Mouse (Mus musculus) heart, embryonic 13.5 days (tissue): Measurements from ENCODE around the gene Zfp648. TPM values are rescaled to one million over a fixed set of nuclear protein-coding genes. Genes with fewer than 3 reads are reported as not detected.

ENCODE experiments used
- ATAC-seq: fragments of 200-750 bp; cut with Nextera tagmentation; 2 replicates; pipeline ENCODE4 v1.8.0; 2017; ENCODE audit warnings: moderate TSS enrichment; ENCODE audit not compliant: insufficient number of reproducible peaks, low FRiP score, low TSS enrichment; ENCODE audit errors: extremely low read depth
- H3K27ac ChIP-seq: fragments of 300-500 bp; sonication (generic); replicated peaks from 2 replicates; pipeline ENCODE4 v1.5.1; 2015; ENCODE audit warnings: moderate library complexity, mild to moderate bottlenecking, inconsistent platforms
- H3K27me3 ChIP-seq: fragments of 300-500 bp; sonication (generic); replicated peaks from 2 replicates; pipeline ENCODE4 v1.6.1; 2015; ENCODE audit warnings: mild to moderate bottlenecking, inconsistent platforms
- H3K36me3 ChIP-seq: fragments of 300-500 bp; sonication (generic); 2 replicates; pipeline ENCODE4 v1.6.1; 2015; ENCODE audit warnings: mild to moderate bottlenecking, inconsistent platforms
- H3K4me1 ChIP-seq: fragments of 300-500 bp; sonication (generic); 2 replicates; pipeline ENCODE4 v1.6.1; 2015; ENCODE audit warnings: inconsistent platforms
- H3K4me2 ChIP-seq: fragments of 300-500 bp; sonication (generic); 2 replicates; pipeline ENCODE4 v1.6.1; 2015; ENCODE audit warnings: inconsistent platforms, mild to moderate bottlenecking, moderate library complexity
- H3K4me3 ChIP-seq: fragments of 300-500 bp; sonication (generic); 2 replicates; pipeline ENCODE4 v1.5.1; 2015; ENCODE audit warnings: moderate library complexity, mild to moderate bottlenecking, inconsistent platforms
- H3K9ac ChIP-seq: fragments of 300-500 bp; sonication (generic); 2 replicates; pipeline ENCODE4 v1.6.1; 2015; ENCODE audit warnings: inconsistent platforms, mild to moderate bottlenecking, moderate library complexity
- H3K9me3 ChIP-seq: fragments of 300-500 bp; sonication (generic); 2 replicates; pipeline ENCODE4 v1.6.1; 2016; ENCODE audit warnings: inconsistent platforms
- WGBS: fragments of 180-500 bp; shearing (Covaris S2); methylation state at CpG from one replicate; pipeline ENCODE4 v1.1.7; 2015; ENCODE audit warnings: mixed read lengths; 5-methylcytosine and 5-hydroxymethylcytosine counted together
- polyA plus RNA-seq: library from polyadenylated mRNA; unstranded; fragments of >200 nt; fragmentation: Nextera tagmentation; extraction: Ambion mirVana; gene quantifications from 2 replicates; pipeline ENCODE4 v1.2.1, GENCODE M21; 2015

The Zfp648 gene
- polyA plus RNA-seq, 1 experiment from 2014 or later: 0.12 TPM

DNA sequence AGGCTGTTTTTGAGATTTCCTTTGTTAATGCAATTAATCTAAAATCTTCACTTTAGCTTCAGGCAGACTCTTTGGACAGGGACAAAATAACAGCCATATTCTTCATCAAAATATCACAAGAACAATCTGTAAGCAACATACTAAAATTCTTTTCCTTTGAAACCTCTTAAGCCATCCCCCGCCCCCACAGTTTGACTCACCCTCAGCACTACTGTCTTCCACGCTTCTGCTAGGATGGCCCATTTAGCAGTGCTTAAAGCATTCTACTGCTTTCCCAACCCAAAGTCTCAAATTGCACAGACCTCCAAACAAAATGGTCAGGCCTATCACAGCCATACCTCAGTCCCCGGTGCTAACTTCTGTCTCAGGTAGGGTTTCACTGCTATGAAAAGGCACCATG lies 19.6 kb downstream of the Zfp648 start:
- H3K4me3 ChIP-seq: no peak overlapping the region
- no peaks in the 10 kb centered on the region for H3K4me1 ChIP-seq
- no peak overlapping the region for H3K27ac ChIP-seq
- H3K36me3 ChIP-seq: no peaks in the 10 kb centered on the region
- ATAC-seq: no peak
- H3K9me3 ChIP-seq: no peaks in the 10 kb centered on the region
- WGBS: 88% methylated on average over 3 of the region's 3 CpGs
- H3K27me3 ChIP-seq: 0 out of 2 replicates have a peak, but pooled peaks cover 3% of the 10 kb centered on the region
- no peak overlapping the region for H3K4me2 ChIP-seq
- no peak overlapping the region for H3K9ac ChIP-seq

DNA sequence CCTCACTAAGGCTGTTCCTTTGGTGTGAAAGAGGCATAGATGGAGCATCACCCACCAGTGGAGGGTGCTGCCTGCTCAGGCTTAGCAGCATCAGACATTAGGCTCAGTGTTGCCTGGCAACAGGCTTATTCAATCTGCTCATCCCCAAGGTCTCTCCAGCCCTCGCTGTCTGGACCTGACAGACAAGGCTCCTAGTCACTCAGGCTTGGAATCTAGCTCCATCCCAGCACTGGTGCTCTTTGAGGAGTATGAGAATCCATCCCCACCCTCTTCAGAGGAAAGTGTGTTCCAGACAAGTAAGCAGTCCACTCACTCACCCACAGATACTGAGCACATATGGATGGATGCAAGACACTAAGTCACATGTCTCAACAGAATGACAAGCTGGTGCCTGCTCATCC lies 22.8 kb downstream of the Zfp648 start:
- no peak overlapping the region for H3K4me2 ChIP-seq
- ATAC-seq: no peak
- H3K36me3 ChIP-seq: no peaks in the 10 kb centered on the region
- 43% methylated on average over 1 of the region's 1 CpGs for WGBS
- no peaks in the 10 kb centered on the region for H3K4me1 ChIP-seq
- H3K9ac ChIP-seq: no peak overlapping the region
- no peak overlapping the region for H3K27ac ChIP-seq
- H3K9me3 ChIP-seq: no peaks in the 10 kb centered on the region
- 0 out of 2 replicates have a peak, but pooled peaks cover 5% of the 10 kb centered on the region for H3K27me3 ChIP-seq
- no peak overlapping the region for H3K4me3 ChIP-seq

DNA sequence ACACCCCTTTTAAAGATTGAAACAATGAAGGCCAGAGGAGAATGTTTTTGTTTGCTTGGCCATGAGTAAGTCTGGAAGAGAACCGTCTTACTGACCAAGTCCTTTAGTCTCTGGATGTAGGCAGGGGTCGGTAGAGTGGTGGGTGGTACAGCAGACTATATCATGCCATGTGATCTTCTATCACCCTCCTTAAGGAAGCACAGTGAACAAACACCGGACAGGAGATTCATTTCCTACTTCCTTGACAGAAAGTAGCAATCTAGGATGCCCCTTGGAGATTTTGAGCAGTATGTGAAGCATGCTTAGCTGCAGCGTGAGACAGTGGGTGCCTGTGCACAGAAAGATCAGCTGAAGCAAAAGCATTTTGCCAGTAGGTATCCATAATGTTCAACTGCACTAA lies 31.6 kb downstream of the Zfp648 start:
- WGBS: 55% methylated on average over 4 of the region's 4 CpGs
- Histone ChIP-seq H3K9ac (no peak overlapping the region), H3K4me1 (no peaks in the 10 kb centered on the region), H3K36me3 (no peaks in the 10 kb centered on the region), H3K27ac (no peak overlapping the region), H3K4me2 (no peak overlapping the region), H3K27me3 (0 out of 2 replicates have a peak, but pooled peaks cover 3% of the 10 kb centered on the region), H3K4me3 (no peak overlapping the region), H3K9me3 (no peaks in the 10 kb centered on the region)
- ATAC-seq: no peak

DNA sequence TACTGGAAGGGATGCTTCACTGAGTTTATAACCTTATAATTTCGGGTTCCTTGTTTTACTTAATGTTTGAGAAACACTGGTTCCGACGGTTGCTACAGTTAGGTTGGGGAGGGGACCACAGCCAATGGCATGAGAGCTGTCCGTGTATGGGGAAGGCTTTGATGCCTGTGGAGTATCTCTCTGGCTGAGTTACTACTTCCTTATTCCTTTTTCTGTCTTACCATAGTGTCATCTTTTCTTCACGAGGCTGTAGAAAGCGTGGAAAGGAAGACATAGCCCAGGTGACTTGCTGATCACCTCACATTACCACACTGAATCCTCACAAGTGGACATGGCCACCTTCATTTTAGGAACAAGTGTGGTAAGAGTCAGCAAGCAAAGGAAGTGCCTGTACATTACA lies 32.0 kb downstream of the Zfp648 start:
- Histone ChIP-seq H3K4me3 (no peak overlapping the region), H3K27me3 (no peaks in the 10 kb centered on the region), H3K27ac (no peak overlapping the region), H3K9ac (no peak overlapping the region), H3K9me3 (no peaks in the 10 kb centered on the region), H3K4me2 (no peak overlapping the region), H3K36me3 (no peaks in the 10 kb centered on the region), H3K4me1 (no peaks in the 10 kb centered on the region)
- no peak for ATAC-seq
- 62% methylated on average over 6 of the region's 6 CpGs for WGBS

DNA sequence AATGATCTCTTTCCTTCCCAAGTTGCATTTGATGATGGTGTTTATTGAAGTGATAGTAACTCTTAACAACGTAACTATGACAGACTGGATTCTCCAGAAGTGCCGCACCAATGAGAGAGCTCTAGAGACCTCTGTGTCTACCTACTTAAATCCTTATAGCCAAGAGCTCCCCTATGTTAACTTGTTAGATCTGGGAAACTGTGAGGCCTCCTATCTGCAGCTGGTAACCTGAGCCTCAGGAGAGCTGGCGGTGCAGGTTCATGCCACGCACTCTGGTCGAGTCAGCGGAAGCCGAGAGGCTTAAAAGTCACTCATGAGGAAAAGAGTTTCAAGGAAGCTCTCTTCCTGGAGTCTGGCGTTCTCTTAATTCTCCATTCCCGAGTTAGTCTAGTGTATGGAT lies 33.8 kb downstream of the Zfp648 start:
- no peak overlapping the region for H3K27ac ChIP-seq
- H3K4me2 ChIP-seq: no peak overlapping the region
- H3K27me3 ChIP-seq: no peaks in the 10 kb centered on the region
- ATAC-seq: no peak
- WGBS: 81% methylated on average over 9 of the region's 9 CpGs
- H3K36me3 ChIP-seq: no peaks in the 10 kb centered on the region
- no peak overlapping the region for H3K4me3 ChIP-seq
- H3K9me3 ChIP-seq: no peaks in the 10 kb centered on the region
- H3K4me1 ChIP-seq: no peaks in the 10 kb centered on the region
- H3K9ac ChIP-seq: no peak overlapping the region

DNA sequence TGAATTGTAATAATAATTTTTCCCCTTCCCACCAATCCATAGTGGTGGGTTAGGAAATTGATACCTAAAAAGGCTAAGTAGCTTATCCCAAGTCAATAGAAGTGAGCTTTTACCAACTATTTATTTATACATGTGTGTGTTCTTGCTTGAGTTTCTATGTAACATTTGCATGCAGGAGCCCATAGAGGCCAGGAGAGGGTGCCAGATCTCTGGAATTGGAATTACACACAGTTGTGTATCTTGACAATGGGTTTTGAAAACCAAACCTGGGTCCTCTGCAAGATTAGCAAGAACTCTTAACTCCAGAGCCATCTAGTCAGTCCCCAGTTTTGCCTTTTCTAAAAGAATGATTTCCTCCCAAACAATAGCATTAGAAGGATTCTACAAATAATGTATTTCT lies 37.9 kb downstream of the Zfp648 start:
- H3K4me1 ChIP-seq: no peaks in the 10 kb centered on the region
- no peaks in the 10 kb centered on the region for H3K36me3 ChIP-seq
- H3K9ac ChIP-seq: no peak overlapping the region
- H3K27me3 ChIP-seq: no peaks in the 10 kb centered on the region
- H3K9me3 ChIP-seq: no peaks in the 10 kb centered on the region
- no peak overlapping the region for H3K27ac ChIP-seq
- no peak for ATAC-seq
- H3K4me2 ChIP-seq: no peak overlapping the region
- no peak overlapping the region for H3K4me3 ChIP-seq

DNA sequence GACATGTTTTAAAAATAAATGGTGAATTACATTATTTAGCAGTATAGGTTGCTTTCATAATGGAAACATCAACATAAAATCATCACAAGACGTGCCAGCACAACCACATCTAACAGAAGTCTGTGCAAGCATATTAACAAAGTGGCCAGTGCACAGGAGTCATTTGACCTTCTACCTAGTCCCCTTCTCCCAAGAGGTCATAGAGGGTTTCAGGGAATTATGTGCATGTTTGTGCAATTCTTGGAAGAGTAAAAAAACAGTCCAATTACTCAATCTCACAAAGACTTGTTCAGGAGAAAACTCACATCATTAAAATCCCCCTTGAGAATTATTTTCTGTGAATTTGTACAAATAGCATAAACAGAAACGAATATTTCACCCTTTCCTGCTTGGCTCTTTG lies 50.2 kb downstream of the Zfp648 start:
- Histone ChIP-seq H3K4me2 (no peak overlapping the region), H3K4me3 (no peak overlapping the region), H3K9me3 (no peaks in the 10 kb centered on the region), H3K9ac (no peak overlapping the region), H3K36me3 (no peaks in the 10 kb centered on the region), H3K27me3 (no peaks in the 10 kb centered on the region), H3K27ac (no peak overlapping the region), H3K4me1 (no peaks in the 10 kb centered on the region)
- ATAC-seq: no peak
- WGBS: 71% methylated on average over 2 of the region's 2 CpGs

DNA sequence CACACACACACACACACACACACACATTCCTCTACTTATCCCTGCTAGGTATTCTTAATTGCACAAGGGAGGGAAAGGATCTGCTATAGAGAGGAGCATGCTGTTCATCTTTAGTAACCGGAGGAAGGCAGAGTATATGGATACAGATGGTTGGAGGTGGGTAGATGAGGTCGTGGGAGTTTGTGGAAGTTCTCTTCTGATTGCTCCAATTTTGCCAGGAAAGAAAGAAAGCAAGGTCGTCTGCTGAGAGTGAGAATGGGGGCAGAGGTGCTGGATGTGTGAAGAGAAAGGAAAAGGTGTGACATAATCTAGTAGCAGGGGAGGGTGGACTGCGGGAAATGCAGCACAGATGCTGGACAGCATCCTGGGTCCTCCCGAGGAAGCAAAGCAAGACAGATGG lies 51.8 kb downstream of the Zfp648 start:
- 47% methylated on average over 5 of the region's 5 CpGs for WGBS
- H3K9ac ChIP-seq: no peak overlapping the region
- H3K27ac ChIP-seq: no peak overlapping the region
- H3K4me3 ChIP-seq: no peak overlapping the region
- H3K4me1 ChIP-seq: no peaks in the 10 kb centered on the region
- no peaks in the 10 kb centered on the region for H3K36me3 ChIP-seq
- no peak overlapping the region for H3K4me2 ChIP-seq
- no peak for ATAC-seq
- no peaks in the 10 kb centered on the region for H3K27me3 ChIP-seq
- H3K9me3 ChIP-seq: no peaks in the 10 kb centered on the region
